Mouse (Mus musculus) midbrain, embryonic 15.5 days (tissue): ENCODE data around the gene Rwdd3. TPM values are rescaled to one million over a fixed set of nuclear protein-coding genes. Genes with fewer than 3 reads are reported as not detected.

Experiments used
- ATAC-seq: fragments of 200-750 bp; cut with Nextera tagmentation; replicated peaks from 2 replicates; pipeline ENCODE4 v1.8.0; 2017; ENCODE audit warnings: moderate TSS enrichment
- H3K27ac ChIP-seq: fragments of 300-500 bp; sonication (generic); 2 replicates; pipeline ENCODE4 v1.5.1; 2015; ENCODE audit warnings: mild to moderate bottlenecking, inconsistent platforms
- H3K27me3 ChIP-seq: fragments of 300-500 bp; sonication (generic); replicated peaks from 2 replicates; pipeline ENCODE4 v1.6.1; 2015; ENCODE audit warnings: inconsistent platforms
- H3K36me3 ChIP-seq: fragments of 300-500 bp; sonication (generic); replicated peaks from 2 replicates; pipeline ENCODE4 v1.6.1; 2015; ENCODE audit warnings: inconsistent platforms
- H3K4me1 ChIP-seq: fragments of 300-500 bp; sonication (generic); 2 replicates; pipeline ENCODE4 v1.6.1; 2015; ENCODE audit warnings: inconsistent platforms
- H3K4me2 ChIP-seq: fragments of 300-500 bp; sonication (generic); 2 replicates; pipeline ENCODE4 v1.6.1; 2015; ENCODE audit warnings: inconsistent platforms, mild to moderate bottlenecking, moderate library complexity
- H3K4me3 ChIP-seq: fragments of 300-500 bp; sonication (generic); 2 replicates; pipeline ENCODE4 v1.5.1; 2015; ENCODE audit warnings: mild to moderate bottlenecking, inconsistent platforms
- H3K9ac ChIP-seq: fragments of 300-500 bp; sonication (generic); 2 replicates; pipeline ENCODE4 v1.6.1; 2015; ENCODE audit warnings: mild to moderate bottlenecking, inconsistent platforms
- H3K9me3 ChIP-seq: fragments of 300-500 bp; sonication (generic); 2 replicates; pipeline ENCODE4 v1.6.1; 2016; ENCODE audit warnings: inconsistent platforms
- WGBS: fragments of 180-500 bp; shearing (Covaris S2); methylation state at CpG from one replicate; pipeline ENCODE4 v1.1.7; 2015; ENCODE audit warnings: mixed read lengths; 5-methylcytosine and 5-hydroxymethylcytosine counted together
- polyA plus RNA-seq: library from polyadenylated mRNA; unstranded; fragments of >200 nt; fragmentation: Nextera tagmentation; extraction: Ambion mirVana; gene quantifications from 2 replicates; pipeline ENCODE4 v1.2.1, GENCODE M21; 2015

Rwdd3 gene
- polyA plus RNA-seq, 1 experiment from 2014 or later = 4.4 TPM

DNA sequence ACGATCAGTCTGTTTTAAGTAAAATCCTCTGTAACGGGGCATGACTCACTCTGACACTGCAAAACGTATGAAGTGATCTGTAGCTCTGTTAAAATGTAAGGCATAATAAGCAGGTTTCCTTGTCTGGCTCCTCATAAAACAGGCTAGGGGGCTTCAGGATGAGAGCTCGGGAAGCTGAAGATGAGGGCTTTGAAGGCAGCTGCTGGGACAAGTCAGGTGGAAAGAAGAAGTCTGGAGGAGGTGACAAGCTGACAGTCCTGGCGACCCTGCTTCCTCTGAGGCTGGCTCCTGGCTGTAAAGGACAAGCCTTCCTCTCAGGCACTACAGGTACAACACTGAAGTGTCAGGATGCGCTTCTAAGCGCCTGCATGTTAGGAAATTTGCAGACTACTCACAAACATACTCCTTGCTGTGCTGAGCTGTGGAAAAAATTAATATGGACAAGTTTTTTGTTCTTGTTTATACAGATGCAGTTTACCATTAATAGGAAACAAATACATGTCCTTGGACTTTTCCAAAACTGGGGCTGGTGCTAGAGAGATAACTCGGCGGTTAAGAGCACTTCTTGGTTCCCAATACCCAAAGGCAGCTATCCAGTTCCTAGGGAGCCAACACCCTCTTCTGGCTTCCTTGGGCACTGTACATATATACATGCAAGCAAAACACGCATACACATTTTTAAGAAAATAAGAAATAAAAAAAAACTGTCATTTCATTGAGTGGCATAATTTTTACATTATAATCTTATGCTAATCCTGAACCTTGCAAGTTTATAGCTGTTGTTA lies 13.8 kb downstream of the Rwdd3 start:
- 69% methylated on average over 10 of the region's 10 CpGs for WGBS
- no peak overlapping the region for H3K4me3 ChIP-seq
- no peak overlapping the region for H3K27ac ChIP-seq
- no peak overlapping the region for H3K9ac ChIP-seq
- peaks cover 15% of the 10 kb centered on the region for H3K4me1 ChIP-seq
- H3K4me2 ChIP-seq = no peak overlapping the region
- H3K9me3 ChIP-seq = no peaks in the 10 kb centered on the region
- ATAC-seq = no peak
- no peaks in the 10 kb centered on the region for H3K27me3 ChIP-seq
- H3K36me3 ChIP-seq = no peaks in the 10 kb centered on the region

DNA sequence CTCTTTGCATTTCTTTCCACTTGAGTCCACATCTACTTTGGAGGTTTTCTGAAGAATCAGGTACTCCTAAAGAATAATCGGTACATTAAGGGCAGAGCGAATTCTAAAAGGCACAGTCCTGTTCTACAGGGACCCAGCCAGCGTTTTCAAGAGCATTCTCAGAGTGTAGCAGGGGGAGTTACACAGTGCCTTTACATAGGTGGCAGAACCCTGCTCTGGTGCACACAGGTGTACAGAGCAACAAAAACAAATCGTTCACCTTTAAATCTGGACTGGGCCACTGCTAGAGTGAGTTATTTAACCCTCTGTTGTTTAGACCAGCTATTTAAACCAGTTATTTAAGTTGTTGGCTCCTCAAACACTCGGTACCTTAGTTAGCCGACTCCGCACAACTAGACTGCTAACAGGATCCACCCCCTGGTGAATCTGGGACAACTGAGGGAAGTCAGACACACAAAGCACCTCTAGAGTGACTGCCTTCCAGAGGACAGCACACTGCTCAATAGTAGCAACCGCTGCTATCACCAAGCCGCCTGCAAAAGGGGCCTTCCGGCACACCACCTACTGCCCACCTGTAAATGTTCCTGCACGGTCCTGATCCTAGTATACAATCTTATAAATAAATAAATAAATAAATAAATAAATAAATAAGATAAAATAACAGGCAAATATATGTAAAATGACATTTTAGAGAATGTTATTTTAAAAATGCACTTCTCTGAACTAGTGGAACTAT lies 14.9 kb downstream of the Rwdd3 start:
- 50% methylated on average over 11 of the region's 11 CpGs for WGBS

DNA sequence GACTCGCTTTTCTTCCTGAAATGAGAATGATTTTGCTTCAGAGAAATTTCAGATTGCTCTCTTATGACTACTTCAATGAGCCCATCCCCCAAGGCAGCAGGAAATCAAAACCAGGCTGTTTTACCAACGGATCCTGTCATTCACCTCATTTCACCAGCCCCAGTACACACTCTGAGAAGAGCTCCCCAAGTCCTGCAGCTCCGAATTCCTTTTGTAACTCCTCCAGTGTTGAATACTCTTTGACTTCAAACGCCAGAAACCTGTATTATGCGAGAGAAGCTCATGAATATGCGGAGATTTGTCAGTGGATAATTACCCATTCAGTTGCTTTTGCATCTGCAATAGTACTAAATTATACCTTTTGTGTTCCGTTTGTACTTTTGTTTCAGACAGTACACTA lies 15.5 kb downstream of the Rwdd3 start:
- Histone ChIP-seq H3K4me1 (peaks cover 15% of the 10 kb centered on the region), H3K4me2 (peak overlapping the region; percentile 34), H3K9me3 (no peaks in the 10 kb centered on the region), H3K27me3 (no peaks in the 10 kb centered on the region), H3K4me3 (no peak overlapping the region), H3K27ac (0 out of 2 replicates have a peak overlapping the region, but pooled peaks have one; percentile 44), H3K36me3 (no peaks in the 10 kb centered on the region), H3K9ac (no peak overlapping the region)
- WGBS = 19% methylated on average over 7 of the region's 7 CpGs
- peak; percentile 34; the same call in 1 of the 2 replicates for ATAC-seq

More for the DNA sequence above, 14.9 kb downstream of the Rwdd3 start:
- H3K4me1 ChIP-seq = peaks cover 15% of the 10 kb centered on the region
- no peaks in the 10 kb centered on the region for H3K36me3 ChIP-seq
- H3K27ac ChIP-seq = no peak overlapping the region
- H3K4me3 ChIP-seq = no peak overlapping the region
- H3K9ac ChIP-seq = no peak overlapping the region
- 0 out of 2 replicates have a peak, but pooled peaks have one; percentile 60 for ATAC-seq
- H3K4me2 ChIP-seq = peak overlapping the region; percentile 34
- H3K27me3 ChIP-seq = no peaks in the 10 kb centered on the region
- H3K9me3 ChIP-seq = no peaks in the 10 kb centered on the region

GRCm38 (mm10) chr3:121133937-121134336 lies 37.6 kb downstream of the Rwdd3 start:
- no peaks in the 10 kb centered on the region for H3K4me1 ChIP-seq
- no peak overlapping the region for H3K4me3 ChIP-seq
- H3K9me3 ChIP-seq = no peaks in the 10 kb centered on the region
- WGBS = 75% methylated on average over 11 of the region's 11 CpGs
- ATAC-seq = peak; percentile 50; the same call in 1 of the 2 replicates
- H3K9ac ChIP-seq = no peak overlapping the region
- H3K36me3 ChIP-seq = no peaks in the 10 kb centered on the region
- H3K4me2 ChIP-seq = no peak overlapping the region; the same call in 1 of the 2 replicates
- 0 out of 2 replicates have a peak overlapping the region, but pooled peaks have one; percentile 49 for H3K27ac ChIP-seq
- H3K27me3 ChIP-seq = no peaks in the 10 kb centered on the region

DNA sequence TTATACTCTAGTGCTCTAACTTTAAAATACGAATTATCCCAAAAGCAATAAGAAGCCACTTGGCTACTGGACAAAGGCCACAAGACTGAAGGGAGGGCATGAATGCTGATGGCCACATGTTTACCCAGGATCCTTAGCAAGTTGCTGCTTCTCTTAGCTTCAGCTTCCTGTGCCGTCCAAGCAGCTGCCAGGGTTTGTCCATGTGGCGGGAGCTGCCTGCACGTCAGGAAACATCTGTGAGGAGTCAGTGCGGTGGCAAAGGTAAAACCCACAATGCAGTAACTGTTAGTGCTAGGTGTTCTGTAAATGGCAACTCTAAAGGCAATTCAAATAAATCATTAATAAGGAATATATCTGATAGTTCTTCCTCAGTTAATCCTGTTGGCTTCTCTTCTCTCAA lies 38.5 kb downstream of the Rwdd3 start:
- H3K4me2 ChIP-seq = no peak overlapping the region
- no peak overlapping the region for H3K27ac ChIP-seq
- no peaks in the 10 kb centered on the region for H3K36me3 ChIP-seq
- H3K9me3 ChIP-seq = no peaks in the 10 kb centered on the region
- H3K4me1 ChIP-seq = no peaks in the 10 kb centered on the region
- no peaks in the 10 kb centered on the region for H3K27me3 ChIP-seq
- no peak for ATAC-seq
- no peak overlapping the region for H3K9ac ChIP-seq
- 87% methylated on average over 5 of the region's 5 CpGs for WGBS
- no peak overlapping the region for H3K4me3 ChIP-seq

DNA sequence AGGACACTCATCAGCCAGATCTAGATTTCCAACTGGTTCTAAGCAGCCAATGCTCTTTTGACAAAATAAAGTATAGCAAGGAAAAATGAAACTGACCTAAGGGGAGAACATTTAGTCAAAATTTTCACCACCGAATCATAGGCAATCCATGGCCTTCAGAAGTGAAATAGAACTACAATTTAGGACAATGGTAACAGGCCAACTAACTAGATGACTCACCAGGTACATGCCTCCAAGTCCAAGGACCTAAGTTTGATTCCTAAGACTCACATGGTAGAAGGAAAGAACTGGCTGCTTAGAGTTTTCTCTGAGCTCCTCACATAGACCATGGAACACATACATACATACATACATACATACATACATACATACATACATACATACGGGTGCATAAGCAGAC lies 44.3 kb downstream of the Rwdd3 start:
- WGBS = 92% methylated on average over 2 of the region's 2 CpGs
- no peak for ATAC-seq

GRCm38 (mm10) chr3:121126476-121126875 lies 45.0 kb downstream of the Rwdd3 start:
- no peak for ATAC-seq
- whole genome bisulfite sequencing = 76% methylated on average over 5 of the region's 5 CpGs

More for the DNA sequence above, 44.3 kb downstream of the Rwdd3 start:
- Histone ChIP-seq H3K4me3 (no peak overlapping the region), H3K4me2 (no peak overlapping the region), H3K9me3 (no peaks in the 10 kb centered on the region), H3K27me3 (no peaks in the 10 kb centered on the region), H3K27ac (no peak overlapping the region), H3K9ac (no peak overlapping the region), H3K36me3 (no peaks in the 10 kb centered on the region), H3K4me1 (no peaks in the 10 kb centered on the region)

GRCm38 (mm10) chr3:121121072-121121471 lies 50.4 kb downstream of the Rwdd3 start:
- Histone ChIP-seq H3K9ac (no peak overlapping the region), H3K4me2 (no peak overlapping the region), H3K36me3 (no peaks in the 10 kb centered on the region), H3K27me3 (no peaks in the 10 kb centered on the region), H3K9me3 (no peaks in the 10 kb centered on the region), H3K27ac (no peak overlapping the region), H3K4me1 (0 out of 2 replicates have a peak, but pooled peaks cover 3% of the 10 kb centered on the region), H3K4me3 (no peak overlapping the region)
- 79% methylated on average over 5 of the region's 5 CpGs for WGBS
- ATAC-seq = no peak

More at GRCm38 (mm10) chr3:121126476-121126875, 45.0 kb downstream of the Rwdd3 start:
- Histone ChIP-seq H3K9me3 (no peaks in the 10 kb centered on the region), H3K27me3 (no peaks in the 10 kb centered on the region), H3K9ac (no peak overlapping the region), H3K4me1 (0 out of 2 replicates have a peak, but pooled peaks cover 3% of the 10 kb centered on the region), H3K4me3 (no peak overlapping the region), H3K27ac (no peak overlapping the region), H3K36me3 (no peaks in the 10 kb centered on the region), H3K4me2 (no peak overlapping the region)

GRCm38 (mm10) chr3:121116590-121116989 lies 54.9 kb downstream of the Rwdd3 start:
- Histone ChIP-seq H3K9ac (no peak overlapping the region), H3K4me2 (no peak overlapping the region), H3K27me3 (no peaks in the 10 kb centered on the region), H3K36me3 (no peaks in the 10 kb centered on the region), H3K27ac (no peak overlapping the region), H3K4me1 (peaks cover 4% of the 10 kb centered on the region; the same call in 1 of the 2 replicates), H3K9me3 (peaks cover 4% of the 10 kb centered on the region; the same call in 1 of the 2 replicates), H3K4me3 (no peak overlapping the region)
- no peak for ATAC-seq
- WGBS = 66% methylated on average over 13 of the region's 13 CpGs

GRCm38 (mm10) chr3:121116067-121116466 lies 55.4 kb downstream of the Rwdd3 start:
- Histone ChIP-seq H3K4me1 (peaks cover 3% of the 10 kb centered on the region; the same call in 1 of the 2 replicates), H3K27me3 (no peaks in the 10 kb centered on the region), H3K9me3 (peaks cover 4% of the 10 kb centered on the region; the same call in 1 of the 2 replicates), H3K4me2 (no peak overlapping the region), H3K4me3 (no peak overlapping the region), H3K27ac (no peak overlapping the region), H3K36me3 (no peaks in the 10 kb centered on the region), H3K9ac (no peak overlapping the region)
- WGBS = 65% methylated on average over 5 of the region's 5 CpGs
- 0 out of 2 replicates have a peak, but pooled peaks have one; percentile 52 for ATAC-seq

DNA sequence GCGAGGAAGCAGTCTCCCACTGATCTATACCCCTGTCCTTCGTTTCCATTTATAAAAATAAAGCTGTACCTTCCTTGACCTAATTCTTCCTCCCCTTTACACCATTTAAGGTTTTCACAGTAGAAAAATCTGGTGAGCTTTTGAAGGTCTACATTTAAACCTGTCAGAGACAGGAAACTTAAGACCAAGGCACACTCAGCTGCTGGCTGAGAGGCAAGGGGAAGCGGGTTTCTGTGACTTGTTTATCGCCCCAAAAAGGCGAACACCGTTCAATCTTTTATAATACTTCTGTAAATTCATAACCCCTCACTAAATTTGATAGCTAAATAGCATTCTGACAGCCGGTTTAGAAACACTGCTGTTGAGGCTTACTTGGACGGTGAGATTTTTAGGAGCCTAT lies 60.4 kb downstream of the Rwdd3 start:
- no peak for ATAC-seq
- H3K4me3 ChIP-seq = no peak overlapping the region
- WGBS = 90% methylated on average over 8 of the region's 8 CpGs
- no peaks in the 10 kb centered on the region for H3K36me3 ChIP-seq
- H3K9me3 ChIP-seq = peaks cover 4% of the 10 kb centered on the region; the same call in 1 of the 2 replicates
- no peak overlapping the region for H3K4me2 ChIP-seq
- peaks cover 3% of the 10 kb centered on the region; the same call in 1 of the 2 replicates for H3K4me1 ChIP-seq
- H3K27me3 ChIP-seq = no peaks in the 10 kb centered on the region
- peak overlapping the region; percentile 20; the same call in 1 of the 2 replicates for H3K27ac ChIP-seq
- no peak overlapping the region for H3K9ac ChIP-seq

DNA sequence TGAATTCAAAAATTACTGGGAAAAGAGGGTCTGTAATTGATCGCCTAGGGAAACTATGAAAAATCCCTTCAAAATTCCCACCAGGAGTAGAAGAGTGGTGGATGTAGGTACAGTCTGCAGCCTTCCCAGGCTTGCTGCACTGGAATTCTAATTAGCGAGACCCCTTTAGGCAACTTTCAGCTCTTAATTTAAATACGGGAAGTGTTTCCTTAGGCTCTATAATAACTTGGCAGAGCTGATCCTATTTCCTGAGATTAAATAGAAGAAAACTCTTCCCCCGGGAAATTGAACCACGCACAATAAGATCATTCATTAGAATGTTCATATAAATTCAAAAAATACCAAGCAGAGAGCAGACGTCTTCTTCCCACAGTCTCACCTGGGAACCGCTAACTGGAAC lies 61.1 kb downstream of the Rwdd3 start:
- no peaks in the 10 kb centered on the region for H3K36me3 ChIP-seq
- H3K27me3 ChIP-seq = no peaks in the 10 kb centered on the region
- H3K4me3 ChIP-seq = no peak overlapping the region
- peaks cover under 1% of the 10 kb centered on the region; the same call in 1 of the 2 replicates for H3K4me1 ChIP-seq
- no peak overlapping the region for H3K4me2 ChIP-seq
- WGBS = 53% methylated on average over 7 of the region's 7 CpGs
- no peak overlapping the region for H3K9ac ChIP-seq
- peak overlapping the region; percentile 20; the same call in 1 of the 2 replicates for H3K27ac ChIP-seq
- ATAC-seq = no peak; the same call in 1 of the 2 replicates
- H3K9me3 ChIP-seq = peaks cover 4% of the 10 kb centered on the region; the same call in 1 of the 2 replicates
